Mouse (Mus musculus) kidney, postnatal 10 days (tissue): Measurements from ENCODE around the gene Ivd.
A peak's percentile ranks its signal among the peaks of the same experiment; 100 is the strongest.

Source experiments
- DNase-seq: peaks from one replicate; pipeline ENCODE4 v3.0.0; 2021; ENCODE audit warnings: mixed read lengths

The Ivd gene

DNA sequence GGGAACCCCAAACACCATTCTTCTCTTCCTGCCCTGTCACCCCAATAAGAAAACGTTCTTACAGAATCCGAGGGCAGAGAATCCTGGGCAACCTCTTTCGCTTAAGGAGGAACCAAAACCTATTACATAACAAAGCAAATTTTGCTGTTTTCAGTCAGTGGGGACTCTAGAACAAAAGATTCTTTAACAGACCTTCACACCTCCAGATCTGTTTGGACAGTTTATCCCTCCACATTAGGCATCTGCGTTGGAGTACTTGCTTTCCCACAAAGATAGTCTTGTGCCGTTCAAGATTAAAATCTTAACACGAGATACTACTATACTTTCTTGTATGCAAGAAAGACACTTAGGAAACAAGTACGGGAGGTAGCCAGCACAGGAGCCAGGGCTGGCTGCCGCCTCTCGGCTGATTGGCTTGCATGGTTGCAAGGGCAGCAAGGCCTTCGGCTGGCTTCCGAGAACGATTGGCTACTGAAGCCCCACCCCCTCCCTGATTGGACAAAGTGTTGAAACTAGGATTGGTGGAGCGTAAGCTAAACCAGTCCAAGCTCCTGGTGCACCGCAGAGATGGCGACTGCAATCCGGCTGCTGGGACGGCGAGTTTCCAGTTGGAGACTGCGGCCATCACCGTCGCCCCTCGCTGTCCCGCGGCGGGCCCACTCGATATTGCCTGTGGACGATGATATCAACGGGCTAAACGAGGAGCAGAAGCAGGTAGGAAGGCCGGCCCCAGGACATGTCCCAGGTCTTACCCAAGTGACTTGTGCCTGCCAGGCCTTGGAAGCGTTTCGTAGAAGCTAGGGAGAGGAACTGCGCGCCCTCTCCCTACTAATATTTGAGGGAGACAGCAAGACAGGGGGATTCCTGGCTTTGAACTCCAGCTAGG is at the start of gene Ivd:
Gene Ivd, plus strand, starts transcription at position 501 of the 886 bp plus-strand sequence.
- DNase-seq: peak; percentile 95

DNA sequence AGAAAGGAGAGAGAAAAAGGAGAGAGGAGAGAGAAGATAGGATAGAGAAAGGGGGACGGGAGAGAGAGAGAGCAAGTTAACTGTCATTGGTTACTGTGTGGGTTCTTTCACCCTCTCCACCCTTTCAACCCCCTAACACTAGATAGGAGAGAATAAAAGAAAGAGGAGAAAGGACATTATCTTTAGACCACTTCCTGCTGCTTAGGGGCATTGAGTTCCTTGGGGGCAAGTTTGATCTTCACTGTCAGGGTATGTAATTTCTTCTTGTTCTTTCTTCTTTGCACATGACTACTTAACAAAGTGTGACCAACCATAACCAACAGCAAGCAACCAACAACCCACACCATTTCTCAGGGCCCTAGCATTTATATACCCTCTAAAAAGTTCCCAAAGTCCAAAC is 49.0 kb upstream of the Ivd start:
- no peak for DNase-seq

DNA sequence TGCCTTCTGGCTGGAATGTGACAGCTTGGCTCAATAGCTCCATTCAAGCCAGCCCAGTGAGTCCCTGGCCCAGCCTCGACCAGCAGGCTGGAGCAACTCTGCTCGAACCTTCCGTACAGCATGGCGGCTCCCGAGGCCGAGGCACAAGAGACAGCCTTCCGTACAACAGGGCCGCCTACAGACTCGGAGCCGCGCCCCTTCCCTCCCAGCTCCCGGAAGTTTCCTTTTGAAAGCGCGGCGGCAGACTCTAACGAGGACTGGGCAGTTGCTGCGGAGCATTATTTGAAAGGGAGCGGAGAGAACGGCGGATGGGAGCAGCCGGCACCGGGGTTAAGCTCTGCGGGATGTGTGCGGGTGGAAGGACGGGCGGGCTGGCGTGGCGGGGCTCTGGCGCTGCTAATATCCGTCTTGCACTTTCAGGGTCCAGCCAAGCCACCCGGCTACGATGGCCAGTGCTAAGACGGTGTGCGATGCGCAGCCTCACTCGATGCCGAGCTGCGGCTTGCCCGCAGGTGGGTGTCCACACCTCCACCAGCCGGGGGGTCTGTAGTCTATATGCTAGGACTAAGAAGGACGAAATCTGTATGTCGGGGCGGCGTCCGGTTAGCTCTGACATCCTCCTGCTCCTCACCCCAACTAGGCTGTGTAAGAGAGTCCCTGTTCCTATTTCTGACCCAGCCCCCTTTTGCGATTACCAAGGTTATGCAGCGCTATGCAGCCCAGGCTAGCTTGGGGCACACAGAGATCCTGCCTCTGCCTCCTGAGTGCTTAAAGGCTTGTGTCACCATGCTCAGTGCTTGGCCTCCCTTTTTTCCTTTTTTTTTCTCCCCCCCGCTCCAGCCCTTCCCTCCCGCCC is 47.5 kb upstream of the Ivd start, which contains the start of gene Knstrn:
Gene Knstrn, plus strand, starts transcription at position 23 of the 856 bp plus-strand sequence.
- DNase-seq: peak; percentile 94

DNA sequence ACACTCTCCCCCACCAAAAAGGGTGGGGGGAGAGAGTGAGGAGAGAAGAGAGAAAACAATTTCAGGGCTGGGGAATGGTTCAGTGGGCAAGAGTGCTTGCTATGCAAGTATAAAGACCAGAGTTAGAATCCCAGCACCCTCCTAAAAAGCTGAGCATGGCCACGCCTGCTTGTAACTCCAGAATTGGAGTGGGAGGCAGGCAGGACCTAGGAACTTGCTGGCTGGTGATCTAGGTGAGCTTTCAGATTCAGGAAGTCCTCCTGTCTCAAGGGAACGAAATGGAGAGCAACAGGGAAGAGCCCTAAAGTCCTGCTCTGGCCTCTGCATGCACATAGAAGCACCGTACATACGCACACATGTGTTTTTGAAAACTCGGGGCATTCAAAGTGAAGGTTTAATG is 39.0 kb upstream of the Ivd start:
- DNase-seq: no peak

DNA sequence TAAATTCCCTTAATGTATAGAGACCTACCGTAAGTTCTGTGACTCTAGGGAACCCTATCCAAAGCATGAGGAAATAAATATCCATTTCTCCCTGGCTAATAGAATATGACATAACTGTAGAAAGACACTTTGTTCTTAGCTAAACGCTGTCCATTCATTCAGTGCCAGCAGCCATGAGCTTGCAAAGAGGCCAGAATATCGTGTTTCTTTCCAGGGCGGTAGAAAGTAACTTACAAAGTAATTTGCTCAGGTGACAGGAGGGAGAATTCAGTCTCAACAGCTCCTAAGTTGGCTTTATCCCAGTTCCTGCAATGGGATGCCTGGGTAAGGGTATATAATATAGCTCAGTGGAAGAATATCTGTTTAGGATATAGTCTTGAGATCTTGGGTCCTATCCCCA is 37.4 kb upstream of the Ivd start:
- no peak for DNase-seq

- DNase-seq: no peak
These were observed 32.7 kb upstream of the Ivd start for GRCm38 (mm10) chr2:118829096-118829495.

DNA sequence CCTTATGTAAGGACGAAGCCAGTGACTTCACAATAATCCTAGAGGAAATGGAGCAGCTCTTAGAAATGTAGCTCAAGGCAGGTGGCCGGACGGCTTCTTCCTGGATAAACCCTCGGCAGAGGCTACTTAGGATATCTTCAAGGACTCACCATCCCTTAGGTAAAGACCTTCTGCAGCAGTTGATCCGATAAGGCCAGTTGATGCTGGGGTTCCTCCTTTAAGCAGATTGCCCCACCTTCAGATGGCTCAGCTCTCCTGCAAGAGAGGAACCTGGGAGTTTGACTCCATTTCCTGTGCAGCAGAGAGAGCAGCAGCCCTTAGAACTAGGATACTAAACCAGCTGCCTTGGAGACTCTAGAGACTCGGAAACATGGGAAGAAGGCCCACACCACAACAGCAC is 27.7 kb upstream of the Ivd start:
- no peak for DNase-seq

DNA sequence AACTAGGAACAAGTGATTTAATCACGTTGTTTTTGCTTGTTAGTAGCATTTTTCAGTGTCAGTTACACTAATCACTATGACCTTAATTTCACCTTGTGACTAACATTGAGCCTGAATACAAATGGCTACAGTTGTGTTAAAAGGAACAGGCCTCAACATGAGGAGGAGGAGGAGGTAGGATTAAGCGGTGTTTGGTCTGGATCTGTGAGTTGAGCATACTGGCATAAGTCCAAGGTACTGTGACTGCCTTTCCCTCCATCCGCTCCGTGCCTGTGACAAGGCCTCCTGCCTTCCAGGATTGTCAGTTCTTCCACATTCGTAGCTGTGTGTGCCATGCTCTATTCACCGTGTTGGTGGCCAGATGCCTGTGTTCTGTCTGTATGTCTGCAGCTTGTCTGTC is 26.6 kb upstream of the Ivd start:
- no peak for DNase-seq

GRCm38 (mm10) chr2:118838330-118838729 is 23.4 kb upstream of the Ivd start:
- DNase-seq: no peak

GRCm38 (mm10) chr2:118841186-118841585 is 20.6 kb upstream of the Ivd start:
- no peak for DNase-seq

GRCm38 (mm10) chr2:118841774-118842173 is 20.0 kb upstream of the Ivd start:
- no peak for DNase-seq

GRCm38 (mm10) chr2:118844427-118844826 is 17.3 kb upstream of the Ivd start:
- no peak for DNase-seq

DNA sequence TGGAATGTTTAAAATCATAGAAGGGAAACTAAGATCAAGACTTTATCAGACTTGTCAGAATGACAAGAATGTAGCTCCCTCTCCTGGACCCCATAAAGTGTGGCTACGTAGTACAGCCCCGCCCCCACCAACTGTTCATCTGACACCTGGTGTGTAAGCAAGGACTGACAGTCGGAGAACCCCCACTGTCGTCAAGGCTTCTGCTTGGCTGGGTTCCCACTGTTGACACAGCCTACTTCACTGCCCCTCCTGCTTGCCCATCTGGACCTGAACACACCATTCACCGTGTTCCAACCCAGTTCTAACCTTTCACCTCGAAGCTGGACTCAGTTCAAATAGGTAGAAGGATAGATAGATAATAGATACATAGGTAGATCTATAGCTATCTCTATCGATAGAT is 15.5 kb upstream of the Ivd start:
- DNase-seq: peak; percentile 35

DNA sequence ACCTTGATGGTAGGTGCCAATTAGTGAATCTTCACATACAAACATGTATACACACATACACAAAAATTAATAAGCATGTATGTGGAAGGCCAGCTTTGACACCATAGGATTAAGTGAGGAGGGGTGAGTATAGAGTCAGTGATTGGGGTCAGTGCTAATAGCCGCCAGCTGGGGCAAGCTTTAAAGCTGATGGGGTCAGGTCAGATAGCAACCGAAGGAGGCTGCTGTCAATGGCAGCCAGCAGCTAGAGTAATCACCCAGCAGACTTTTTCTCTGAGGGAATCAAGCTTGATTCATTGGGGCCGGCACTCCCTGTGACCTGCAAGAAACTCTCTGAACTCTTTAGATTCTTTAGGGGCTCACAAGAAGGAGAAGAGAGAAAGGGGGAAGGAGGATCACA is 10.0 kb upstream of the Ivd start:
- no peak for DNase-seq

- no peak for DNase-seq
These were observed 554 bp downstream of the Ivd start for GRCm38 (mm10) chr2:118862340-118862675.

DNA sequence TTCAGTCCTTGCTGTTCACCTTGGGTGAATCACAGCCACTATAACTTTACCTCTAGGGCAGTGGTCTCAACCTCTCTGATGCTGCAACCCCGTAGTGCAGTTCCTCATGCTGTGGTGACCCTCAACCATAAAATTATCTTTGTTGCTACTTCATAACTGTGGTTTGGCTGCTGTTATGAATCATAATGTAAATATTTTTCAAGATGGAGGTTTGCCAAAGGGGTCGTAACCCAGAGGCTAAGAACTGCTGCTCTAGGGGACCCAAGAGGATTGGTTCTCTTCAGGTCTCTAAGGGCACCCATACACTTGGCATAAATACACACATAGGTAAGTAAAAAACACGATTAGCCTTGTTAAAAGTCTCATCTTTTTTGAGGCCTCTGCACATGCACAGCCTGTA is 8.8 kb downstream of the Ivd start:
- DNase-seq: no peak

DNA sequence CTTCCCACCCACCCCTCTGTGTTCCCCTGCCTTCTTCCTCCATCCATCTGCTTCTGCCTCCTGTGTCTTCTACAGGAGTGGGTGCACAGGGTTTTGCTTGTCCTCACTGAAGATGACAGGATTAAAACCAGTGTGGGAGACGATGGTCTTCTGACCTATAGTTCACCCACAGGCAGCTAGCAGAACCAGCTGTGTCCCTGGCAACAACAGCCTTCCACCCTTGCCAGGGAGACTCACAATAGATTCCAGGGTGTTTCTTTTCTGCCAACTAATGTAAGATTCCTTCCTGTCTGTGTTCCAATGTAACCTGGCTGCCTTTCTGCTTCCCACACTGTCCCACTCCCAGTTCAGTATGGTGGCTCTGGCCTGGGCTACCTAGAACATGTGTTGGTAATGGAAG is 9.3 kb downstream of the Ivd start:
- DNase-seq: no peak

GRCm38 (mm10) chr2:118873018-118873417 is 11.3 kb downstream of the Ivd start:
- no peak for DNase-seq

DNA sequence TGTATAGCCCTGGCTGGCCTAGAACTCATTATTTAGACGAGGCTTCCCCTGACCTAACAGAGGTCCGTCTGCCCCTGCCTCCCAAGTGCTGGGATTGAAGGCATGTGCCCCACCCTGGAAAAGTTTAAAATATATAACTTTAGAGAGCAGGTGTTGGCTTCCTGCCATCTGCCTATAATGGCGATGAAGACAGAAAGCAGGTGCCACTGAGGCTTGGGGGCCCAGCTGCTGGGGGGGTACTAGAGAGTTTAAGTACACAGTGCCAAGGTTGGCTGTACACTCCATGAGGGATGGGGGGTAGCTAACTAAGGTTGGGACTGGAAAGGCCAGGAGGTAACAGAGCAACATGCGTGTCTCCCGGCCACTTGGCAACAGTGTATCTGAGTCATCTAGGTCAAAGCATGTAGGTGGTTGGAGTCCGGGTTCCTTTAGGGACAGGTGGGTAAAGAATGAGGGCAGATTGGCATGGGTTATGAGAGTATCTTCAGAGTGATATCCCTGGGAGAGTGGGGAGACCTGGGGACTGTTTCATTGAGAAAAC is 12.2 kb downstream of the Ivd start:
- DNase-seq: no peak

- DNase-seq: no peak
These were observed 13.6 kb downstream of the Ivd start for GRCm38 (mm10) chr2:118875316-118875715.

DNA sequence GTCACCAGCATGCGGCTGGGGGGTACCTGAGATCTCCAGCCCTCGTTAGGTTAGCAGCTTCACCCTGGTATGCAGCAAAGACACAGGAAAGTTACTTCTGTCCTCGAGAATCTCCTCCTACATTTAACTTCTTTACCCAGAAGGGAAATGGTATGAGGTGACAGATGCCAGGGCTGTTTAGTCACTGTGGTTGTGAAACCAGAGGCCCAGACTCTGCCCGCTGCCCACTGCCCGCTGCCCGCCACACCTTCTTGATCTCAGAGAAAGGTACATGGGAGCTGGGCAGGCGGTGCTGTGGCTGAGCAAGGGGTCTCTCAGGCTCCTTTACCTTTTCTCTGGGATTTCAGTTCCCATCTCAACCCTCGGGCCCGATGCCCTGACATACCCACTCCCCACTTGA is 14.7 kb downstream of the Ivd start:
- DNase-seq: no peak

- DNase-seq: peak; percentile 31
These were observed 19.3 kb downstream of the Ivd start for GRCm38 (mm10) chr2:118881019-118881418.

GRCm38 (mm10) chr2:118881956-118882355 is 20.2 kb downstream of the Ivd start:
- DNase-seq: no peak
